Mouse (Mus musculus) R1 (cell line): ENCODE data around the gene Dpep2nb.
A peak's percentile ranks its signal among the peaks of the same experiment; 100 is the strongest.
"Not testable (repeated sequence)": the region's sequence is repeated elsewhere in the genome, so short reads cannot be mapped to it uniquely, and the experiment has no call there.

Experiments used
- DNase-seq: peaks from one replicate; pipeline ENCODE4 v3.0.0-alpha.2; 2018; ENCODE audit warnings: low read depth, low spot score

Gene Dpep2nb

DNA sequence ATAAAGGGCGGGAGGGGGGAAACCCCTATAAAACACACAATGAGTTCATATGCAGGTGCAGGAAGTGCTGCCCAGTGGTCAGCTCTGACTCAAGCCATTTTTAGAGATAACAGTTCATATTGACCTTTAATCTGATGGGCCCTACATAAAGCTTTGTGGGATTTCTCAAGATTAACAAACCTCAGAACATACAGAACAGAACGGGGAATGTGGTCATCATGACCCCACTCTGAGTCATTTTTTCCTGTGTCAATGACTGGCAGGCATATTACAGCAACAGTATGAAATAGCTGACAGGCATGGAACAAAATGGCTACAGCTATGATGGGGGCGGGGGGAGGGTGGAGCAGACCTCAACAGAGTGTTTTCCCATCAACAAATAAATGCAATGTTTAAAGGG is 1.4 kb upstream of the Dpep2nb start:
- DNase-seq = no peak

DNA sequence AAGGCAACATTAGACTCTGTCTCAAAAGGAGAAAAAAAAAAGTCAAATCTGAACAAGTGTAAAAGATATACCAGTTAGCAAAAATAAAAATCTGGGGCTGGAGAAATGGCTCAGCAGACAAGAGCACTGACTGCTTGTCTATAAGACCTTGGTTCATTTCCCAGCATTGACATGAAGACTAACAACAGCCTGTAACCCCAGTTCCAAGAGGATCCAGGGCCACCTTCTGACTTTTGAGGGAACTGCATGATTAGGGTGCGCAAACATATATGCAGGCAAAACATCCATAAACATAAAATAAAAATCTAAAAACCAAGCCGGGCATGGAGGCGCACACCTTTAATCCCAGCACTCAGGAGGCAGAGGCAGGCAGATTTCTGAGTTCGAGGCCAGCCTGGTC is 638 bp upstream of the Dpep2nb start:
- DNase-seq = peak; percentile 38

DNA sequence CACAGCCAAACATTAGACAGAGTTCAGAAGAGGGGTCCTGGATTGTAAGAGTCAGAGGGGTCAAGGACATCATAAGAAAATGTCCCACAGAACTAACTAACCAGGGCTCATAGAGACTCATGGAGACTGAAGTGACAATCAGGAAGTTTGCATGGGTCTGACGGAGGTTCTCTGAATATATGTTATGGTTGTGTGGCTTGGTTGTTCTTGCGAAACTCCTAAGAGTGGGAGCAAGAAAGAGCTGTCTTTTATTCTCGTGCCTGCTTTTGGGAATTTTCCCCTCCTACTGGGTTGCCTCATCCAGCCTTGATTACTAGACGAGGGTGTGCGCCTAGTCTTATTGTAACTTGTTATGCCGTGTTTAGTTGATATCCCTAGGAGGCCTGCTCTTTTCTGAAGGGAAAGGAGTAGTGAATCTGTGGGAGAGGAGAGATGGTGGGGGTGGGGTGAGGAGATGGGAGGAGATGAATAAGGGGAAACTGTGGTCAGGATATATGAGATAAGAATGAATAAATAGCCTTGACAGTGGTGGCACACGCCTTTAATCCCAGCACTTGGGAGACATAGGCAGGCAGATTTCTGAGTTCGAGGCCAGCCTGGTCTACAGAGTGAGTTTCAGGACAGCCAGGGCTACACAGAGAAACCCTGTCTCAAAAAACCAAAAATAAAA is 1.1 kb downstream of the Dpep2nb start:
- no peak for DNase-seq

DNA sequence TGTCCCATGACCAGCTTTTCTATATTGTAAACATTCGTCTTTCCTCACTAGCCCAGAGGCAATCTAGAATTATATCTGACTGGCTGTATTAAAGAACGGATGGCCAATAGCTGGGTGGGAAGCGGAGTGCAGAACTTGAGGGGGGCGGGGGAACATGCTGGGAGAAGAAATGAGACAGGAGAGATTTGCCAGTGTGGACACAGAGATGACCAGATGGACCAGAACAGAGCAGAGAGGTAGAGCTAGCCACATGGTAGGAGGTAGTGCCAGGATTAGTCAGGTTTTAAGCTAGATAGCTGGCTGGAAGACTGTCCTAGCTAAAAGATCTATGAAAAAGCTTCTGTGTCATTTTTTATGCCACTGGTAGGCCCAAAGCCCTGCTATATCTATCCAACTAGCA is 3.9 kb downstream of the Dpep2nb start:
- DNase-seq = no peak

DNA sequence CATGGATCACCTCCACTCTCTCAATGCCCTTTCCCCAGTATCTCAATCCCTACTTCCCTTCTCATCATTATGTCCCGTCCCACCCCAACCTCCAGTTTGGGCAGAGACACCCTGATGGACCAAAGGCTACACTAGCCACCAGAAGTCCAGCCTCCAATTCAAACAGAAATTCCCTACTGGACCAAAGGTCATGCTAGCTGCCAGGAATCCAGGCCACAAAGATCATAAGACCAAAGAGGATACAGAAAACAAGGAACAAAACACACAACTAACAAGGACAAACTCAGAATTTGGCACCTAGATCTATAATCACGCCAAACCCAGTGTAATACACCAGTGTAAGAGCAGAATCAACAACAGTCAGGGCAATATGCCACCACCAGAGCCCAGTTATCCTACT is 6.8 kb downstream of the Dpep2nb start:
- DNase-seq = no peak

DNA sequence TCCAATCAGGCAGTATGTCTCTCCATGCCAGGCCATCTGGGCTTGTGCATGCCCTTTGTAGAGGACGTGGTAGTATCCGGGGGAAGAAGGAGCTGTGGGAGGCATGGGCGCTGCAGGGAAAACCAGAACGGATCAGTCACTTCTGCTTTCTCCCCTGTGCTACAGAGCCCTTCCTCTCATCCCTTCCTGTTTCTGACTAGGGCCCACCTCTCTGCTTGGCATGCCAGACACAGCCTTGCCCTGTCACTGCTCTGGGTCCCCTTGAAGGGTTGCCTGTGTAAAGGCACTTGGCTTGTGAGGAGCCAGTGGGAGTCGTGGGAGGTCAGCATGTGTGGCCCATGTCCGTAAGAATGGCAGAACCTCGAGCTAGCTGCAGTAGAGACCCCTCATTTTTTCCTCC is 9.4 kb downstream of the Dpep2nb start:
- DNase-seq = no peak

DNA sequence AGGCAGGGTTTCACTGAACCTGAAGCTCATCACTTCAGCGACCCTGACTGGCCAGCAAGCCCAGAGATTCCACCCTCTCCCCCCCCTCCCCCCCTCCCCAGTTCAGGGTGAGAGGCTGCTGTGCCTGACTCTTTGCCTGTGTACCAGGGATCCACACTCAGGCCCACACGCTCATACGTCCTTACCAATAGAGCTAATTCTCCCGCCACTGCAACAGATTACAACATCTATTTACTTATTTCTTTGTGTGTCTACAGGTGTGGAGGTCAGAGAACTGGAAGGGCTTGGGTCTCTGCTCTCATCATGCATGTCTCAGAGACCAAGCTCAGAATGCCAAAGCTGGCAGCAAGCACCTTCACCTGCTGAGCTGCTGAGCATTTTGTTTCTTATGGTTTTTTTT is 12.5 kb downstream of the Dpep2nb start:
- DNase-seq = no peak

DNA sequence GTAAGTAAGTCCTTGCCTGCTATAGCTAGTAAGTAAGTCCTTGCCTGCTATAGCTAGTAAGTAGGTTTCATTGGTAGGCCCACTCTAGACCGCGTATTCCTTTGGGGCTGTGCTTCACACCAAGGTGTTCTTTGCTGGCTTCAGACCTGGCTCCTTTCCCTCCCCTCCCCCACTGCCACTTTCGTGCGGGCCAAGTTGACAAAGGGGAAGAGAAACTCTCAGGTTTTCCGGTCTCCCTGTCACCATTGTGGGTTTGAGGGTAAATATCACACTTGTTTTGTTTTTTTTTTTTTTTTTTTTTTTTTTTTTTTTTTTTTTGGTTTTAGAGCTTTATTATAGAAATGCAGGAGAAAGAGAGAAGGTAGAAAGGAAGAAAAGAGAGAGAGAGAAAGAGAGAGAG is 13.3 kb downstream of the Dpep2nb start:
- DNase-seq = no peak

DNA sequence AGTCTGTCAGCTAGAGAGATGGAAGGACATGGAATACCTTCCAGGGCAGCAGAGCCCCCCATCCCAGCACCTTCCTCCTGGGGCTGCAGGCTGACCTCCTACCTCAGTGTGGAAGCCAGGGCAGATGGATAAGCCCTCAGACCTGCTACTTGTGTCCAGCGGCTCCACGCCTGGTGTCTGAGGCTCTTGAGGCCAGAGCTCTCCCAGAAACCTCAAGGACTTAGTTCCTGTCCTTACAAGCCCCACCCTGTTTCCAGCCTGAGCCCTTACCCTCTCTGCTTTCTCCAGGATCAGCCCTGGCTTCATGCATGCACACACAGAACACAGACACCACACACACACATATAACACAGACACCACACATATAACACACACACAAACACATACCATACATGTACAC is 14.2 kb downstream of the Dpep2nb start:
- DNase-seq = no peak

DNA sequence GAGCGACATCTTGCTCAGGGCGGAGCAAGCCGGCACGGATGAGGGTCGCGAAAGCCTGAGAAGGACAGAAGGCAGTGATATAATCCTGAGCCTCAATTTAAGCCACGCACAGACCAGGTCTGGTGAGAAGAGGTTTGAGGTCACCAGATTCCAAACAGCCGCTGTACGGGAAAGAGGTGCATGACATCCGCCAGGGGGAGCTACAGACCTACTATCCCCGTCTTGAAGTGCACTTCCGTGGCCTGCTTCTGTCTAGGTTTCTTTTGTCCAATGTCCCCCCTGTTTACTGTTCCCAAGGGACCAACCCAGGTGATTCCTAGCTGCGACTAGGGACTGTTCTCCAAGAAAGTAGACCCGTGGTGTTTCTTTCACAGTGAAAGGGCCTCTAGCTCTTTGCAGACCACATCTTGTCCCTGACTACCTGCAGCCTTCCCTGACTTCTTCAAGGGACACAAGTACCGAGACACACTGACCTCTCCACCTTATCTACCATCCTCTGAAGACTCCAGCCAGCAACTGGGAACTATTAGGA is 14.9 kb downstream of the Dpep2nb start, which contains the start of gene Dus2:
Gene Dus2, plus strand, starts transcription at position 482 of the 532 bp plus-strand sequence.
- DNase-seq = peak; percentile 90

DNA sequence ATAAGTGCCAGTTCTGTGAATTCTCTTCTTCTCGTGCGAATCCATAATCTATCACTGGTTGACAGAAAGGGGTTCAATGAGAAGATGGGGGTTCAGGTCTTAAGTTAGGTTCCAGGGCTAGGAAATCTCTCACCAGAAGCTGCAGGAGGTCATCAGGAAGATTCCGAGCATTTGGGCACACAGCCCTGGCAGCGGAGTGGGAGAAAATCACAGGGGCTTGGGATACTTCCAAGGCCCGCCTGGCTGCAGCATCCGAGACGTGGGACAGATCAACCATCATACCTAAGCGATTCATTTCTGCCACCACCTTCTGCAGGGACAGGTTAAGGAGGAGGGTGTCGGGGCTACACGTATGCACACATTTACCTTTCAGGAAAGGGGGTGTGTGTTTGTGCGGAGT is 17.2 kb downstream of the Dpep2nb start:
- no peak for DNase-seq

DNA sequence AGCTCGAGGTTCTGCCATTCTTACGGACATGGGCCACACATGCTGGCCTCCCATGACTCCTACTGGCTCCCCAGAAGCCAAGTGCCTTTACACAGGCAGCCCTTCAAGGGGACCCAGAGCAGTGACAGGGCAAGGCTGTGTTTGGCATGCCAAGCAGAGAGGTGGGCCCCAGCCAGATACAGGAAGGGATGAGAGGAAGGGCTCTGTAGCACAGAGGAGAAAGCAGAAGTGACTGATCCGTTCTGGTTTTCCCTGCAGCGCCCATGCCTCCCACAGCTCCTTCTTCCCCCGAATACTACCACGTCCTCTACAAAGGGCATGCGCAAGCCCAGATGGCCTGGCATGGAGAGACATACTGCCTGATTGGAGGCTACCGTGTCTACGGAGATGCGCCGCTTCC is 22.4 kb downstream of the Dpep2nb start:
- not testable (repeated sequence) for DNase-seq

DNA sequence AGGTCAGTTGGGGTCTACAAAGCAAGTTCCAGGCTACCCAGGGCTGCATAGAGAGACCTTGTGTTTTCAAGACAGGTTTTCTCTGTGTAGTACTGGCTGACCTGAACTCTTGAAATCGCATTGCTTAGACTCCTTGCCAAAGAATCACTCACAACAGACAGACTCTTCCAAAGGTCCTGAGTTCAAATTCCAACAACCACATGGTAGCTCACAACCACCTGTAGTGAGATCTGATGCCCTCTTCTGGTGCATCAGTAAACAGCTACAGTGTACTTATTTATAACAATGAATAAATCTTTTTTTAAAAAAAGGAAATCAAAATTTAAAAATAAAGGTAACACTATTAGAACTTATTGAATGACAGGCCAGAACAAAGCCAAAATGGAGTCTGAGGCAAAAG is 24.6 kb downstream of the Dpep2nb start:
- no peak for DNase-seq

DNA sequence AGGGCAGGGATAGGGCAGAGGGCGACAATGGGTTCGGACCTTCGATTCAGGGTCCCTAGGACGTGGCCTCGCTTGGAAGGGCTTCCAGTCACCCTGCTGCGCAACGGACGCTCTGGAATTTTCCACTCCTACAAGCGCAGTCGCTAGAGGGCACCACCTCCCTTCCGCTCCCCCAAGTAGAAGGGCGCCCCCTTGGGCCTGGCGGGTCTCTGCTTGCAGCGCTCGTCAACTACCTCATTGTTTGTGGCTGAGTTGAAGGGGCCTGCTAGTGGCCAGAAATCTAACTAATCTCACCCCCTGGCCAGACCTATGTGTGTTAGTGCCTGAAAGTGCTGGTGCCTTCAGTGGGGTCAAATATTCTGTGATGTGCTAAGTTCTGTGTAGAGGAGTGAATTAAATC is 26.4 kb downstream of the Dpep2nb start, which contains the start of gene Dpep3:
Gene Dpep3, minus strand, starts transcription at position 105 of the 400 bp plus-strand sequence.
- DNase-seq = peak; percentile 91

DNA sequence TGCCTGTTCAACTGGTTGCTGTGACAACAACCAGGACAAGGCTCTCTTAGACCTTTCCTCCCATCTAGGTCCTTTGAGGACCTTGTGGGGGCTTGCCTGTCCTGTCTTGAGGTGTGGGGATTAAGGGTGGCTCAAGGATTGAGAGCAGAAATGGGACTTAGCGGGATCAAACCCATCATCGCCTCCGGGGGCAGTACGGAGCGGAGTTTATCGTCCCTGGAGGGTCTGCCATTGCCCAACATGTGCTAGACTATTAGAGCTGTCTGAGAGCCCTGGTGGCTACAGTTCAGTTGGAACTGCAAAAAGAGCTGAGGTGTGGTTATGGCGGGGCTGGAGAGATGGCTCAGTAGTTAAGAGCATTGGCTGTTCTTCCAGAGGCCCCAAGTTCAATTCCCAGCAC is 30.4 kb downstream of the Dpep2nb start:
- peak; percentile 75 for DNase-seq

DNA sequence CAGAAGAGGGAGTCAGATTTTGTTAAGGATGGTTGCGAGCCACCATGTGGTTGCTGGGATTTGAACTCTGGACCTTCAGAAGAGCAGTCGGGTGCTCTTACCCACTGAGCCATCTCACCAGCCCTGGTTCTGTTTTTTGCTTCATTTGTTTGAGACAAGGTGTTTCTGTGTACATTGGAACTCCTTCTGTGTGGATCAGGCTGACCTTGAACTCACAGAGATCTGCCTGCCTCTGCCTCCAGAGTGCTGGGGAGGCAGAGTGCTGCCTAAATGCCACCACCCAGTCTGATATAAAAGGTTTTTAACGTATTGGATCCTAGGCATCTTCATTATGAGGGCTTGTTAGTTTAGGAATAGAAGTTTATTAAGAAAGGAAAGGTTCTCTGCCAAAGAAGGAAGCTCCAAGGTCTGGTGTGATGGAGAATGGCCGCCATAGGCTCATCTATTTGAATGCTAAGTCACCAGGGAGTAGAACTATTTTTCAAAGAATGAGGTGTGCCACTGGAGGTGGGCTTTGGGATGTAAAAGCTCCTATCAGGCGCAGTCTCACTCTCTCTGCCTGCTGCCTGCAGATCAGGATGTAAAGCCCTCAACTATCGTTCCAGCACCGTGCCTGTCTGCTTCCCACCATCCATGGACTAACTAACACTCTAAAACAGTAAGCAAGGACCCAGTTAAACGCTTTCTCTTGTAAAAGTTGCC is 34.6 kb downstream of the Dpep2nb start:
- peak; percentile 95 for DNase-seq

DNA sequence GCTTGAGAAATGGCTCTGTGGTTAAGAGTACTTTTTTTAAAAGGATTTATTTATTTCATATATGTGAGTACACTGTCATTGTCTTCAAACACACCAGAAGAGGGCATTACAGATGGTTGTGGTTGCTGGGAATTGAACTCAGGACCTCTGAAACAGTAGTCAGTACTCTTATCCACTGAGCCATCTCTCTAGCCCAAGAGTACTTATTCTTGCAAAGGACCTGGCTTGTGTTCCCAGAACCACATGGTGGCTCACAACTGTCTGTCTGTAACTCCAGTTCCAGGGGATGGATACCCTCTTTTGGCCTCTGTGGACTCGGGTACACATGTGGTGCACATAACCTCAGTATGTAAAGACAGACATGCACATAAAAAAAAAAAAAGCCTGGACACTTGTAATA is 36.4 kb downstream of the Dpep2nb start:
- DNase-seq = no peak

DNA sequence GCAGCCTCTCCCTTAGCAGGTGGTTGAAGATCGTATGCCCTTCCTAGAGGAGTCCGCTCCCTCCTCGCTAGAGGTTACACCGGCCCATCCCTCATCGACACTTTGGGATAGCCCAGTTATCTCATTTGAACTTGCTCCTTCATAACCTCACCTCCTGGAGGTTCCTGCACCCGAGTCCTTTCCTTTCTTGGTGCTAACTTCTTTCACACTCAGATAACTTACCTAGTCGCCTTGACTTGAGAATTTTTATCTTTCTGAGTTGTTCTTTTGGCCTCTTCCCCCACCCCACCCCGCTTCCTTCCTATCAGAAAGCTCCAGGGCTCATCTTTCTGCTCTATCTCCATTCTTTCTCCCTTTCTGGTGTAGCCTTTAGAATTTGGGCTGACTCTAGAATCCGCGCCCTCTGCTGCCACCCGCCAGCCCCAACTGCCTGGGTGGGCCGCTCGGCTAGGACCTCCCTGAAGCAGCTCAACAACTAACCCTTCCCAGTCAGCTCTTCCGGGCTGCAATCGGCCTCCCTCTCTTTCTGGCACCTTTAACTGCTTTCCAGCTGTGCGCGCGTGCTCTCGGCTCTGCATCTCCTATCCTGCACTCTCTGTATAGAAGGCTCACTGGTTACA is 39.0 kb downstream of the Dpep2nb start:
- DNase-seq = peak; percentile 87

DNA sequence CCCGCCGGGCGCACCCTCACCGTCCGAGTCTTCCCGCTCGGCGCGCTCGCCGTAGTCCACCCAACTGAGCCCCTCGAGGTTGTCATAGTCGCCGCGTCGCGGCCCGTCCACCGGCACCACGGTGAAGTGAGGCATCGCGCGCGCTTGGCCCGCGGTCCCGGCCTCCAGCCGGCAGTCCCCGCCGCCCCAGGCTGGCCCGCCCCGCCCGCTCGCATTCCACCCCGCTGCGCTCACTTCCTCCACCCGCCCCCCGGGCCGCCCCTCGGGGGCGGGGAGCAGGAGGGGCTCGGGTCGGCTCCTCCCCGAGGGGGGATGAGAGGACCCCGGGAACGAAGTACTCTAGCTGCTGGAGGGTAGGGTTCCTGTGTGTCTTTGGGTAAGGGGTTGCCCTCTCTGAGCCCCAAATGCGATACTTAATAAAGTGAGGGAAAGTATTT is 39.9 kb downstream of the Dpep2nb start, which contains the start of gene Slc12a4:
Gene Slc12a4, minus strand, starts transcription at position 193 of the 437 bp plus-strand sequence.
- DNase-seq = peak; percentile 75

DNA sequence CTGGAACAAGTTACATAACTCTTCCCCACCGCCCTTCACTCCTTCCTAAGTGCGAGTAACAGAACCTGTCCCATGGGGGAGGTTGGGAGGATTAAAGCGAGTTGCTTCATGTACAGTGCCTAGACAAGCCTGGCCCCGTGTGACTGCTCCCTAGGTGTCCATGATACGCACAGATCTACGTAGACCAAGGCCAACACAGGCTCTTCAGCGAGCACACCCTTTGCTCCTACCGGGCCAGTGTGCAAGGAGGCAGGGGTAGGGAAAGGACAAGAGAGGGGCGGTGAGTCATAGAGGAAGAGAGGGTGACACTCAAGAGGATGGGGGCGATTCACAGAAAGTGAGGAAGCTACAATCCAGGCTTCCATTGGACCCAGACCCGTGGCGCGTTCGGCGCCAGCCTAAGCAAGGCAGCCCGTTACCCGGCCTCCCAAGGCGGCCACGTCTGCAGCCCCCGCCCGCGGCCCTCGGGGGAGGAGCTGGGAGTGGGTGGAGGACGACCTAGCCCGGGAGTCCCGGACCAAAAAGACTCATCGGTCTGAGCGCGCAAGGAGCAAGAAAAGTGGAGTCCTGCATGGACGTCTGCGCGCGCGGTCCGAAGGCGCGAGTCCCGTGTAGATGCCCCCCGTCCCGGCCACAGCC is 40.4 kb downstream of the Dpep2nb start:
- peak; percentile 50 for DNase-seq

DNA sequence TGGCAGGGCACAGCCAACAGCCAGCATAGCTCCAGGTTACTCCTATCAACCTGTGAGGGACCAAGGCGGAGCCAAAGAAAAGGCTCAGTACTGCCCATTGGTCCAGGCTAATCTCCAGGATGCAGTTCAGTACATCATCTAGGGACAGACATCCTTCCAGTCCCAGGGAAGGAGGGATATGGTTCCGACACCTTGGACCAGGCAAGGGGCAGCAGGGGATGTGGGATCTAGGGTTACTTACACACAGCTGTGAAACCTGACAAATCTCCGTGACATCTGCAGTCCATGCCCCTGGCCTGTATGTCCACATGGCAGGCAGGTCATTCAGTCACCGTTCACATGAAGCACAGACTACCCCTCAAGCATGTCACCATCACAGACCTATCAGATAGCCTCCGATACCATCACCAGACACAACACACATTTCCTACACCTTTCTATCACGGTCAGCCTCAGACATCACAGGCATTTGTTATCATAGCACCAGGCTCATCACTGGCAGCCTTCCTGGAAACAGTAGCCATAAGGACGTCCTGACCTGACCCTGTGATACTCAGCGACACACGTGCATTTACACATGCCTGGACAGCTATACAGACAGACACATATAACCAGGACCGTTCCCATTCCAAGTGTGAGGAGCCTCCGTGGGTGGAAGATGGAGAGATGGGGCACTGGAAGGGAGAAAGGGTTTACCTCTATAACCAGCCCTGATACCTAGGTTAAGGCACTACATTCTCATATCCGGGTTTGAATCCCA is 41.1 kb downstream of the Dpep2nb start:
- no peak for DNase-seq
